Mouse (Mus musculus) cortical plate, adult 2 months (tissue): ENCODE measurements around the gene Upk3b. TPM values are rescaled to one million over a fixed set of nuclear protein-coding genes. Genes with fewer than 3 reads are reported as not detected.

Source experiments
- H3K27ac ChIP-seq: fragments of 200-500 bp; 2 replicates; pipeline ENCODE4 v1.5.1; 2012; ENCODE audit warnings: low read length, control low read depth, inconsistent platforms; ENCODE audit not compliant: insufficient read depth
- H3K4me1 ChIP-seq: fragments of 200-500 bp; 2 replicates; pipeline ENCODE4 v1.6.1; 2011; ENCODE audit warnings: low read length; ENCODE audit not compliant: control insufficient read depth, insufficient read depth
- H3K4me3 ChIP-seq: fragments of 200-500 bp; 2 replicates; pipeline ENCODE4 v1.5.1; 2011; ENCODE audit warnings: mild to moderate bottlenecking, low read length, control low read depth; ENCODE audit not compliant: insufficient read depth
- CTCF ChIP-seq: fragments of 200-500 bp; IDR thresholded peaks from 2 replicates; pipeline ENCODE4 v1.5.1; 2011; ENCODE audit warnings: mild to moderate bottlenecking, control low read depth, low read length; ENCODE audit not compliant: insufficient read depth; ENCODE audit errors: extremely low read depth
- POLR2A ChIP-seq: fragments of 200-500 bp; IDR thresholded peaks from 2 replicates; pipeline ENCODE4 v1.6.1; 2011; ENCODE audit warnings: mild to moderate bottlenecking, low read length, control low read depth; ENCODE audit not compliant: insufficient read depth; ENCODE audit errors: extremely low read depth
- polyA plus RNA-seq: library from polyadenylated mRNA; depleted of rRNA; stranded (reverse); fragments of >200 nt; gene quantifications from 2 replicates; pipeline ENCODE4 v1.2.3, GENCODE M21; 2012

Gene Upk3b
- polyA plus RNA-seq, 1 experiment = not detected

DNA sequence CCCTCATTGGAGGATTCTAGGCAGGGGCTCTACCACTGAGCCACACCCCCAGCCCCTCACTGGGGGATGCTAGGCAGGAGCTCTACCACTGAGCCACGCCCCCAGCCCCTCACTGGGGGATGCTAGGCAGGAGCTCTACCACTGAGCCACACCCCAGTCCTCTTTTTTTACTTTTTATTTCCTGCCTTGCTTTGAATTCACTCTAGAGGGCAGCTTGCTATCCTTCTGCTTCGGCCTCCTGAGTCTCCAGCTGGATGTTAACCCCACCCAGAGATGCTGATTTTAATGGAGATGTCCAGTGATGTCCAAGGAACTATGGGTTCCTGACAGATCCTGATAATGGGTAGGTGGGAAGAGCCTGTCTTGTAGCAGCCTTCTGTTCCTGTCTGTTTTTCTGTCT is 31.1 kb downstream of the Upk3b start:
- TF ChIP-seq CTCF = no peak
- TF ChIP-seq POLR2A = no peak
- H3K4me1 ChIP-seq = no peaks in the 10 kb centered on the region
- H3K4me3 ChIP-seq = no peak overlapping the region
- H3K27ac ChIP-seq = no peak overlapping the region

DNA sequence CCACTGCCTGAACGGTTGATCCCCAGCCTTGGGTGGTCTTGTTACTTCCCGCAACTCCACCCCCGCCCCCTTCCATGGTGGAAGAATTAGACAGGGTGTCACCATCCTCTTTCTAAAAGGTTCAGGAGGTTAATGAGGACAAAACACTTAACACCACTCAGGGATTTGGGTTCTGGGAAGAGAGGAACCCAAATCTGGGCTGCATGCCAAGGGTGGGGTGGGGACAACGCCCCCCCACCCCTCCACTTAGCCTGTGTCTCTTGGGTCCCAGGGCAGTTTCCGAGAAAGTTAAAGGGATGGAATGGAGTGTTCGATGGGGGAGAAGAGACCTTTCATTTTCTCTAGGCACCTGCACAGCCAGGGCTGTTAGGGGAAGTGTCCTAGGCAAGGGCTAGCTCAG is 34.8 kb downstream of the Upk3b start:
- no peak overlapping the region for H3K4me3 ChIP-seq
- H3K27ac ChIP-seq = no peak overlapping the region
- no peaks in the 10 kb centered on the region for H3K4me1 ChIP-seq
- TF ChIP-seq POLR2A (no peak), CTCF (no peak)

- Histone ChIP-seq H3K27ac (no peak overlapping the region), H3K4me3 (no peak overlapping the region), H3K4me1 (no peaks in the 10 kb centered on the region)
- TF ChIP-seq POLR2A (no peak), CTCF (no peak)
These were observed 35.2 kb downstream of the Upk3b start for GRCm38 (mm10) chr5:136073526-136073925.

DNA sequence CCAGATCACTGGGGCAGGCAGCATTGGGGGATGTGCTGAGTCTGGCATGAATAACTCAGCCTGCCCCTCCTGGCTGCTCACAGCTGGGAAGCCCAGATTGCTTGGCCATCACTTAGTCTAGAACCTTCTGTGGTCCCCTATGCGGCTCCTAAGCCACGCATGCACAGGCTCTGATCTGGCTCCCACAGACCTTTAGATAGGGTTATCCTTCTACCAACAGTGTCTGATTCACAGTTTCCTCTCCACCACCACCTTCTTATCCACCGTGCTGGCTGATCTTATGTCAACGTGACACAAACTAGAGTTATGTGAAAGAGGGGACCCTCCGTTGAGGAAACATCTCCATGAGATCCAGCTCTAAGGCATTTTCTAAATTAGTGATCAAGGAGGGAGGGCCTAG is 36.8 kb downstream of the Upk3b start:
- H3K27ac ChIP-seq = no peak overlapping the region
- H3K4me1 ChIP-seq = no peaks in the 10 kb centered on the region
- TF ChIP-seq CTCF (no peak), POLR2A (no peak)

DNA sequence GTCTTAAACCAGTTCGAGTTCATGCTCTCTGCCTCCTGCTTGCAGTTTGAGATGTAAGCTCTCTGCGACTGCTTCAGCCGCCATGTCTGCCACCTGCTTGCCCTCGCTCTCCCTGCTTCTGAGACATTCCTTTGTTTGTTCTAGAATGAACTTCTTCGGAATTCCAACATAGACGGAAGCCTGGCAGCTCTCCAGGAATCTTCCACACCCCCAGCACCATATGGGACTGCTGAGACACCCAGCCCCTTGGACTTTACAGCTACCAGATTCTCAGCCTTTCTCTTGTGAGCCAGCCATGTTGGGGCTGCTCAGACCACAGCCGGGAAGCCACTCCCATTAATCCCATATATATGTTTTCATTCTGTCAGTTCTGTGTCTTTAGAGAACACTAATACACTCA is 38.0 kb downstream of the Upk3b start:
- TF ChIP-seq CTCF = no peak
- no peak for TF ChIP-seq POLR2A
- H3K4me3 ChIP-seq = no peak overlapping the region
- no peak overlapping the region for H3K27ac ChIP-seq
- no peaks in the 10 kb centered on the region for H3K4me1 ChIP-seq

More for the DNA sequence above, 36.8 kb downstream of the Upk3b start:
- no peak overlapping the region for H3K4me3 ChIP-seq

DNA sequence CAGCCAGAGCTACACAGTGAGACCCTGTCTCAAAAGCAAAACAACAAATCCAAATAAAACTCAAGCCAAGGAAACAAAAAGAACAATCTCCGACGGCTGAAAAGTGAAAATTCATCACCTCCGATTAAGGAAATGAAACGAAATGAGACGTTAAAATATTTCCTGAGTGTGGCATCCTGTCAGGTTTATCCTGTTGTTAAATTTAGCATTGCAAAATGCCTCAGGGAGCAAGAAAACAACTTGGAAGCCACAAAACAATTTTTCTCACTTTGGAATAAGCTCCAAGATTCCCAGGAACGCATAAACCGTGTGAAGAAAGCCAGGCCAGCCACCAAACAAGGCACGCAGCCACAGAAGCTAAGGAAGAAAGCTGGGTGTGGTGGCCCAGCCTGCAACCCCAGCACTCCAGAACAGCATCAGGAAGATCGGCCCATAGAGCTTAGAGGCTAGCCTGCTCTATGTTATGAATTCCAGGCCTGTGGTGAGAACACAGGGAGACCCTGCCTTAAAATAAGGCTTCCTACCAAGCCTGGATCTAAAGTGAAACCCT is 38.8 kb downstream of the Upk3b start:
- Histone ChIP-seq H3K4me3 (no peak overlapping the region), H3K27ac (no peak overlapping the region), H3K4me1 (no peaks in the 10 kb centered on the region)
- TF ChIP-seq CTCF (no peak), POLR2A (no peak)

- Histone ChIP-seq H3K27ac (no peak overlapping the region), H3K4me1 (no peaks in the 10 kb centered on the region), H3K4me3 (no peak overlapping the region)
- TF ChIP-seq POLR2A = no peak
- TF ChIP-seq CTCF = no peak
These were observed 39.8 kb downstream of the Upk3b start for GRCm38 (mm10) chr5:136078136-136078535.

DNA sequence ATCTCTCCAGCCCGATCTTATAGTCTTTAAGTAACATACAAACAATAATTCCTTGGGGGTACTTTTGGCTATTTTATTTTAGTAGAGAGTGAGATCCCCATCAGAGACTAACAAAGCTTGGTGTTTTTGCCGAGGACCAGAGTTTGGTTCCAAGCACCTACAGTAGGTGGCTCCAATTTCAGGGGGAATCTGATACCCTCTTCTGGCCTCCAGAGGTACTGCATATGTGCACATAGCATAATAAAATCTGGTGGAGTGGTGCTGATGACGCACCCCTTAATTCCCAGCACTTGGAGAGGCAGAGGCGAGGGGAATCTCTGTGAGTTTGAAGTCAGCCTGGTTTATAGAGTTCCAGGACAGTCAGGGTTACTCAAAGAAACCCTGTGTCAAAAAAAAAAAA is 44.0 kb downstream of the Upk3b start:
- TF ChIP-seq CTCF (no peak), POLR2A (no peak)
- no peak overlapping the region for H3K27ac ChIP-seq
- no peak overlapping the region for H3K4me3 ChIP-seq
- peaks cover 2% of the 10 kb centered on the region; the same call in 1 of the 2 replicates for H3K4me1 ChIP-seq

DNA sequence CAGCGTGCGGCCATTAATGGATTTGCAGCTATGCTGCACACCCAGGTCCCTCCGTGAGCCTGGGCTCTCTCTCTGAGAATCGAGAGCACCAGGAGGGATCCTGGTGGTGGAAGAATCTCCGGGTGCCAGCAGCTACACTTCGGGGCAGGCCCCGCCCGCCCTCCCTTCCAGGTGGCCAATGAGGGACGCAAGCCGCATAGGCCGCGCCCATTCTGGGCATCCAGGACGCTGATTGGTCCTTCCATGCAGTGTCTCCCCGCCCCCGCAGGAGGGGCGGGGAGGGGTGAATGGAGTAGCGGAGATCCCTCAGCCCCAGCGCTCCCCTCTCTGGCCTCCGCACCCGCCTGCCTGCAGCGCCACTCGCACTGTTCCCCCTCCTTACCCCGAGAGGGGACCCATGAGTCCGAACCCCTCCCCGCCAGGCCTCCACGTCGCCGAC is 45.4 kb downstream of the Upk3b start, which contains the start of gene Rasa4:
Gene Rasa4 (plus strand): TSS at position 248 of the 439 bp plus-strand sequence.
- Histone ChIP-seq H3K4me3 (peak within 1 kb of the TSS; percentile 57), H3K4me1 (peaks cover 2% of the 10 kb centered on the region; the same call in 1 of the 2 replicates), H3K27ac (no peak within 1 kb of the TSS)
- no peak for TF ChIP-seq CTCF
- TF ChIP-seq POLR2A = no peak

GRCm38 (mm10) chr5:136084144-136084881 is 46.0 kb downstream of the Upk3b start:
- Histone ChIP-seq H3K27ac (no peak overlapping the region), H3K4me1 (peaks cover 2% of the 10 kb centered on the region; the same call in 1 of the 2 replicates), H3K4me3 (peak overlapping the region; percentile 57)
- TF ChIP-seq CTCF (no peak), POLR2A (no peak)

GRCm38 (mm10) chr5:136084891-136085651 is 46.8 kb downstream of the Upk3b start:
- Histone ChIP-seq H3K27ac (no peak overlapping the region), H3K4me3 (peak overlapping the region; percentile 57; the same call in 1 of the 2 replicates), H3K4me1 (peaks cover 2% of the 10 kb centered on the region; the same call in 1 of the 2 replicates)
- no peak for TF ChIP-seq CTCF
